Mouse (Mus musculus) layer of hippocampus, postnatal 36 days (tissue): ENCODE data around the gene Stk33. TPM values are rescaled to one million over a fixed set of nuclear protein-coding genes. Genes with fewer than 3 reads are reported as not detected.
A peak's percentile ranks its signal among the peaks of the same experiment; 100 is the strongest.
"Not testable (repeated sequence)": the region's sequence is repeated elsewhere in the genome, so short reads cannot be mapped to it uniquely, and the experiment has no call there.

Source experiments
- DNase-seq, 2 experiments: peaks; one replicate each; pipeline ENCODE4 v3.0.0; 2022
- total RNA-seq, 2 experiments: library from RNA; stranded (reverse); gene quantifications; 2 replicates each; pipeline ENCODE4 v1.2.3; 2021

Stk33 gene
- under 1 TPM; 0.75 to 0.76 TPM for total RNA-seq

DNA sequence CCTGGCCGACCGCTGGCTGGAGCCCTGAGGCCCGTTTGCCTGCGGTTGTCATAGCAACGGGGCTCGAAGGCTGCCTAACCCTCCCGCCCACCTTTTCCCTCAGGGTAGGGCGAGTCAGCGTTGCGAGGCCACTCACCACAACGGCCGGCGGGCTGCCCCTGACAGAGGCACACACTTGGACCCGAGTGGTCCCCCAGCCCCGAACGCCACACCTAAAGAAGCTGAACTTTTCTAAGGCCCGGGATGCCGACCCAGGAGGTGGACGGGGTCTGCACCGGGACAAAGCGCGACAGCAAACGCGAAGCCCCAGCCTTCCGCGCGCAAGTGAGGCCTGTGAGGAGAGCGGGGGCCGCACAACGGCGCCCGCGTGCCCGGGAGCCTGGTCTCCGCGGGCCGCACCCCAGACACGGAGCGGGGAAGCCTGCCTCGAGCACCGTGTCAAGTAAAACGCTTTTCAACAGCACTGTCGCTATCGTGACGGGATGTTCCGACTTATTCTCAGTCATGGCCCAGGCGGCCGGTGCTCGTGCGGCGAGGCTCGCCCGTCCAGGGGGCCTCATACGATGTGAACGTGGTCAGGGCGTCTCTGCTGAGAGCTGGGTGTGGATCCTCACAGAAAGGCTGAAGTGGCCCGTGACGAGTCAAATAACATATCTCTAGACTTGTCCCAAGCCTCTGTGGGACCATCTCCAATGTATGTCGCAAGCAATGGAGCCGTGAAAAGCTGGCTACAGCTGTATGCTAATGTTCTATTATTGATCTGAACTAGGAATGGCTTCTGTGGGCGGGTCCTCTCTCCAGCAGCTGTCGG lies at the start of gene Stk33:
Gene Stk33, minus strand, starts transcription at position 301 of the 811 bp plus-strand sequence.
- peak in 1 of 2 experiments; percentile 18 for DNase-seq

DNA sequence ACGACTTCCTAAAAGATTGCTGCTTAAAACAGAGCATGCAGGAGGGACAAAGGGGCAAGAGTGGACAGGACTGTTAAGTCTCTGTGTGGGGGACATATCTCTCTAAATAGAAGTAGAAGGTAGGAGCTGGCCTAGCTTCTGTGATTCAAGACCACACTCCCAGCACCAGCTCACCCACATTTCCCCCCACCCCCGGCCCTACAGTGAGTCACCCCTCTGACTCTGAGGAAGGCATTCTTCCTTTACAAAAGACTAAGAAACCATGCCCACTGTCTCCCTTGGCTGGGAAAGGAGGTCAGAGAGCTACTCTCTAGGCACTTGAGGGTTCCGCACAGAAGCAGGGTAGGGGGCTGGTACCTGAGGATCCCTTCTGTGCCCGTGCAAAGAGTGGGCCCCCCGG lies 45.3 kb upstream of the Stk33 start:
- no peak for DNase-seq

DNA sequence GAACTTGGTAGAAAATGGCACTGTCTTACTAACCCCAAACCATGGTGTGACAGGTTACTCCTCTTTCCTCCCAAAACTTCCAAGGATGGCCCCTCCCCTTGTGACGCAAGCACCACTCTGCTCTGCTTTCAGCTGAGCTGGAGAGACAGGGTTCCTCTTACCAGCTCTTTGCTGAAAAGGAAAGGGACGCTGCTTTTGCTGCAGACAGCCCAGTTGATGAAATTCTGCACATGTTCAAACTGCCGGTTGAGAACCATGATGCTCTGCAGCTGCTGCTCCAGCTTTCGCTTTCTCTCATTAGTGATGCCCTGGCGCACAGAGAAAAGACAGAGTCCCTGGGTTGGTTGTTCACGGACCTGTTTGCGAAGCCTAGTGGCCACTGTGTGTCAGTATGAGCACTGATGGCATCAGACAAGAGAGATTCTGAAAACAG lies 41.9 kb upstream of the Stk33 start:
- peak in 1 of 2 experiments; percentile 10 for DNase-seq

DNA sequence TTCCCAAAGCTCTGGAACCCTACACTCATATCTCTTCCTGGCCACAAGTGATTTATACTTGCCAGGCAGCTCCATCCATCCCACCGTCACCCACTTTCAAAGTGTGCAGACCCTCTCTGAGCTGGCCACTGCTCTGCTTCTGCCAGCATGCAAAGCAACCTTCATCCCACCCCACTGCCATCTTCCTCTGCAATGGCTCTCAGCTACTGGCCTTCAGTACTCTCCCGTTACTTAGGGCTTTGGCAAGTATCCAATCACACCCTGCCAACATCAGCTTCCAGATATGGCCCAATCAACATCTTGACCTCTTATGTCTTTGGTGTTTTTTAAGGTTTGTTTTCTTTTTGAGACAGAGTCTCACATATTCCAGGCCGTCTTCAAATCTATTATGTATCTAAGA lies 39.0 kb upstream of the Stk33 start:
- no peak for DNase-seq

DNA sequence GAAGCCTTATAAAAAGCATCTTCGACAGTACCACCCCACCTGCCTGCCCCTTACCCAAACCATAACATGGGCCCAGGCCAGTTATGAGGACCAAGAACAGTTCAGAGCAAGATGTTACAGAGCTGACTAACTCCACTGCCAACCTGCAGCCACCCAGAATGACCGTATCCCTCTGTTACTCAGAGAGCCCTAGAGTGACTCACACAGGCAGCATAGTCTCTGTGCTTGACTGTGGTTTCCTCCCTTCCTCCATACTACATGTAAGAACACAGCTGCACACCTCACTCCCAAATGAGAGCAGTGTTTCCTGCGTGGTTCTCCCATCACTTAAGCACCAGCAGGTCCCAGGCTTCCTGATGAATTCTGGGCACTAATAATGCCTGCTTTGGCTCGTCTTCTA lies 31.8 kb upstream of the Stk33 start:
- no peak for DNase-seq

DNA sequence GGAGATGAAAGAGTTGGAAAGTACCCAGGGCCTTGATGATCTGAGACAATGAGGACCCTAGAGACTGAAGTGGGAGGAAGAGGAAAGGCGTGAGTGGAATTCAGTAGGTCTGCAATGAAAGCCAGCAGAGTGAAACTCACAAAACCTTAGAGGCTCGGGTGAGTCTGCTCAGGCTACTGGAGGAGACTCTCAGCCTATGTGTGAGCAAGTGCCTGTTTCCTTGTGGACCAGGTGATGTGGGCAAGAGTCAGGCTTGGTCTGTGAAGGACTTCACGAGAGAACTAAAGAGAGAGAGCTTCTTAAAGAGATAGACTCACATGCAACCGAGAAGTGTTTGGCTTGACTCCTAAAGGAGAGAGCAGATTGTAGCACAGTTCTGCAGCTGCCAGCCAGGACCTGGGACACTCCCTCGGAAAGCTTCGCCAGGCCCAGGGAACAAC lies 29.4 kb upstream of the Stk33 start:
- DNase-seq = no peak

DNA sequence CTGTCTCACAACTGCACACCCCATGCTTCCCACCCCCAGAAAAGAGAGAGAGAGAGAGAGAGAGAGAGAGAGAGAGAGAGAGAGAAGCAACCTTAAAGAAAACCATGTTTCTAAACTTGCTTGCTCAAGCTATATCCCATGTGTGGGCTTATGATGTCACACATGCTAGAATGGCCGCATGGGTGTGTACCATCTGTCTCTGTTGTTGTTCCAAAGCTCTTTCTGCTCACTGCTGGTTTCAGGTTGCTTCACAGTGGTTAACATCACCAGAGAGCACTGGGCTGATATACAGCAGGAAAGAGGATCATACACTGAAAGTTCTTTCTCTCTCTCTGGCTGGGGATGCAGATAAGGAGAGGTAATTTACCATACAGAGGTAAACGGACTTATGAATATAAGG lies 28.7 kb upstream of the Stk33 start:
- DNase-seq = no peak

DNA sequence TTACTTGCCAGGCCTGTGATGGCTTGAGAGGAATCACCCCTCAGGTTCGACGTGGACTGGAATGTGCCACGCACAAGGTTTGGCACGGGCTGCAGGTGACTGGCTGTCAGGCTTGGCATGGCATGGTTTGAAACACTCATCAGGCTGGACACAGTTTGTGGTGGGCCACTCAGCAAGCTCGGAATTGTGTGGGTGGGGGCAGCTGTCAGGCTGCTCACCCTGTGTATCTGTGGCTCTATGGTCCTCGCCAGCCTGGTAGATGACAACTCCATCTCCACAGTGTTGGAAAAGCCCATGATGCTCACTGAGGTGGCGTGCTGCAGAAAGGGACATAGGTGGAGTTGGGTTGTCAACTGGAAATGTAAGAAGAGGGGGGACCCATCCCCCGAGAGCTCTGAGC lies 21.8 kb upstream of the Stk33 start:
- no peak for DNase-seq

DNA sequence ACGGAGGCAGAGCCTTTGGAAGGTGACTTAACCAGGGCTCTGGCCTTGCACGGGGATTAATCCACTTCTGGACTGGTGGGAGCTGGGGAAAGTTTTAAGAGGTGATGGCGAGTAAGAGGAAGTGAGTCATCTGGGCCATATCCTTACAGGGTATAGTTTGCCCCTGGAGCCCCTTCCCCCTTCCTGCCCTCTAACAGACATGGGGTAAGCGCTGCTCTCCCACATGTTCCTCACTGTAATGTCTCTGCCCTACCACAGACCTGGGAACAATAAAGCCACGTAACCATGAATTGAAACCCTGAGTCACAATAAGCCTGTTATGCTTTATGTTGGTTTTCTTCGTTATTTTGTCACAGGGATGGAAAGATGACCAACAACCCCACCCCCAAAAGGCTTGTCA lies 17.7 kb upstream of the Stk33 start:
- no peak for DNase-seq

DNA sequence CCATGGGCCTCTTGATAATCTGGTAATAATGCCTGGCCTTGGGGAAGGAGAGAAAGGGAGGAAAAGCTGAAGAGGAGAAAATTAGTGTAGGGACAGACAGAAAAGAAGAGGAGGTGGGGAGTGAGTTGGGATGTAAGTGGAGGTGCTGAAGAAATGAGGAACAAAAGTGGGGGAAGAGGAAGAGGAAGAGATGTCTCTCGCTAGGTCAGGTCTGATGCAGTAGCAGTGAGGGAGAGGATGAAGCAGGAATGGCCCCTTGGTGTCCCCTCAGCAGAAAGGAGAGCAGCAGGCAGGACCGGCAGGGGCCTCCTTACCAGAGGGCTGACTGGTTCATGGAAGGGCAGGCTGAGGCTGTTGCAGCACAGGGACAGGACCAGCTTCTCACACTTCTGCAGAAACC lies 16.9 kb upstream of the Stk33 start:
- no peak for DNase-seq

DNA sequence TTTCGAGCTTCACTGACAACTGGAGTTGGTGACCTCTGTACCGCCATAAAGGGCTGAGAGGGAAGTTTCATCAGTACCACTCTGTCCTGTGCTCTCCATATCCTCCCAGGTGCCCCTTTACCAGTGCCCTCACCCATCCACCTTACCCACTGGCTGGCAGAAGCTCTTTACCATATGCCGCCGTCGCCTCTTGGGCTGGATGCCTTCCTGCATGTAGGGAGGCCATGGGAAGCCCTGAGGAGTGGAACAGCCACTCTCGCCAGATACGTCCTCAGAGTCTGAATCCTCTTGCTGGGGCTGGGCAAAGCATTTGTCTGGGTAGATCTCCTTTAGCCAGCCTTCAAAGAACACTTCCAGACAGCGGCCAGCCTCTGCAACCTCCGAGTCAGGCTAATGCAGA lies 16.0 kb upstream of the Stk33 start:
- no peak for DNase-seq

DNA sequence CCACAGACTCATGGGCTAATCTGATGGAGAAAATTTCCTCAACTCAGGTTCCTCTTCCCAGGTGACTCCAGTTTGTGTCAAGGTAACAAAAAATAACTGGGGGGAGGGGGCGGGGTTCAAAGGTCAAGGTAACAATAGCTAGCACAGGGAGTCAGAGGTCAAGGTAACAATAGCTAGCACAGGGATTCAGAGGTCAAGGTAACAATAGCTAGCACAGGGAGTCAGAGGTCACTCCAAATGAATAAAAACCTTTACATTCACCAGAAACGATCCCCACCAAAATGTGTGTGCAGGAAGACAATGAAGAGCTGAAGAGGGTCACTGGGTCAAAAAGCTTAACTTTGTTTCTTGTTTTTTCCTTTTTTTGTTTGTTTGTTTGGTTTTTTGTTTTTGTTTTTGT lies 9.2 kb upstream of the Stk33 start:
- DNase-seq = no peak

DNA sequence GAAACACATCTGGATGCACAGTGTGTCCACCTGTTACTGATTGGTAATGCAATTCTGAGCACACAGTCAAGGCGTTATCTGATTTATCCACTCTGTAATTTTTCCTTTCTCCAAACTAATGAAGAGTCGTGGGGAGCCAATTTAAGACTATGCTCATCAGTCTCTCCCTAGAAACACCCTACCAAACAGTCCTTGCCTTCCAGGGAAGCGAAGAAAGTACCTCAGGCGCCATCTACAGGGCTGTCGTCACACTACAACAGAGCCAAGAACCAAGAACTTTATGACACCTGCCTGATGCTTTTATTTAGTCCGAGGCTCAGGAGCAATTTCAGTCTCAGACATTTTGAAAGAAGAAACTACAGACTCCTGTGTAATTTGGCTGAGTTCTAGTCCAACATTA lies 6.1 kb upstream of the Stk33 start:
- peak; percentile 34 to 41 for DNase-seq

DNA sequence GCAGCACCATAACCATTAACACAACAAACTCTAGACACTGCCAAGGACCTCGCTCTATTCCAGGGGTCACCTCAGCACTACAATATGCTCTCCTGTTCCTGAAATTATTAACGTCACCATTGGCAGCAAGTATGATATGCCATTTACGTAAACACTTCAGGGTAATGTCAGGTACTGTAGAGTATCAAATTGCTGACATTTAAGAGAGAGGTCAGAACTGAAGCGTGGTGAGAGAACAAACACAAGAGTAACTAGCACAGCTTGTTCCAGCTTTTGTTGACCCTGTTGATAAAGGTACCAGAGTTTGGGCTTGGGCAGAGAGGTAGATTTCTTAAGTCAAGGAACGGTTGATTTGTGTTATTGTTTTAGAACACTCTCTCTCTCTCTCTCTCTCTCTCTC lies 3.9 kb upstream of the Stk33 start:
- no peak for DNase-seq

DNA sequence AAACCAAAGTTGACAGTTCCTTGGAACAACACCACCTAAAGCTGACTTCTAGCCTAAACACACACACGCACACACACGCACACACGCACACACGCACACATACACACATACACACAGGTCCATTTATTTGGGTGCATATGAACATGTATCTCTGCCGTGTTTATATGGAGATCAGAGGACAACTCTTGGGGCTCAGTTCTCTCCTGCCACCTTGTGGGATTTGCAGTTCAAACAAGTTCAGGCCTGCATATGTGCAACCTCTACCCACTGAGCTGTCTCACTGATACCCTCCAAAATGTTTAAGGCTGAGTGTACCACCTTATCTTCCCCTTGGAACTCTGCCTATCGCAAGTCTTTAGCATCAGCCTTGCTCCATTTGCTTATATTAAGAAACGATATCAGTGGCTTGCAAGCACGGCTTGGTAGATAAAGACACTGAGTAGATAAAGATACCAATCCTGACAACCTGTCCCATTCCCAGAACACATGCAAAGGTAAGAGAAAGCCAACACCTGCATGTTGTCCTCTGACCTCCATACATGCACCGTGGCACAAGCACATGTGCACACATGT lies 1.9 kb upstream of the Stk33 start:
- no peak for DNase-seq

DNA sequence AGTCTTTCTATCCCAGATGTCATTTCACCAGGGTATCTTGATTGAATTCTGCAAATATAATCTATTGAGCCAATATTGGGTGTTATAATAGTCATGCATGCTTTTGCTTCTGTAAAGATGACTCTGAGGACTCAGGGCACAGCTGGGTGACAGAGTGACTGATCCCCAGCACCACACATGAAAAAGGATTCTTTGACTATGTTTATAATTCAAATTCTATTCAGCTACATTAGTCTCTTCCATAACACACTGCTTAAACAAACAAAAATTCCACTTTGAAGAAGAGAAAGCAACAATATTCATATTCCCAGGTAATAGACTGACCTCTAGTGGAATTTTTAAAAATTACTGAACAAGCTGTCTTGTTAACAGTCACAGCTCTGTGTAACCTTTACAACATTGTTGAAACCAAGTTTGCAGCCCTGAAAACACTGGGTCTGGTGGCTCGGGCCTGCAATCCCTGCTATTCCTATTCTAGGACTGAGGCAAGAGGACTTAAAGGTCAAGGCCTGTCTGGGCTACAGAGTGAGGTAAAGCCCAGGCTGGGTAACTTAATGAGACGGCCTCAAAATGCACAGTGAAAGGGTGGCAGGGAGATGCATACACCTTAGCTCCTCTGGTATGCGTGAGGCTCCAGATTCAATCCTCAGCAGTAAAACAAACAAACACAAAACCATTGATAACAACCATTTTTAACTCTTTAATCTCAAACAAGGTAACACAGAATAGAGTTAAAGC lies 14.3 kb downstream of the Stk33 start:
- no peak for DNase-seq

DNA sequence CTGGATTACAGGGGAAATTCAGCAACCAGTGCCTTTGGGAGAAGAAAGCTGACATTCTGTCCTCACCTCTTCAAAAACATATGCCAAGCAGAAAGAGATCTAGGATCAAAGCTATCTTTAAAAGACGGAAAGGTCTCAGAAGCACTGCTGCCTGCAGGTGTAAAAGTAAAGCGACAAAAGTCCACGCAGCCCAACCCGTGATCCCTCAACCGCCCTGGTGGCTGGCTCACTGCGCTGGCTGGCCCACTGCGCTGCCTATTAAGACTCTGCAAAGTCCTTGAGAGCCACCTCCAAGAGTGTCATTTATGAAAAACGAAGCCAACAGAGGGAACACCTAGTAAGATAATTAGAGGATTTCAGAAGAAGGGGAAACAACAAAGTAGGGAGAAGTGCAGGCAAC lies 16.1 kb downstream of the Stk33 start:
- DNase-seq = no peak

DNA sequence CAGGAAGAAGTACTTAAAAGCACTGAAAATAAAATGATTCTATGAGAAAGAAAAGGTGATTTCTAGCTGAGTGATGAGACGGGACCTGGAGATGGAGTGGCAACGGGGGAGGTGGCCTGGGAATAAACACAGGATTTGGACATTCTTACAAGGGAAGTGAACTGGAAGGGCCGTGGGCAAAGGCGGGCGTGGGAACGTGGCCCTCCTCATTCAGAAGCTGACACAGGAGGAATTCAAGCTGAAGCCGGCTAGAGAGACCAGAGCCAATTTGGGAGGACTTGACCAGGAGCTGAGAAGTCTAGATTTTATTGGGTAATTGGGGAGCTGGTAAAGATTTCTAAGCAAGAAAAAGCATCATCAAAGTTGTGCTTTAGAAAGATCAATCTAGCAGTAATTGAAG lies 33.4 kb downstream of the Stk33 start:
- DNase-seq = peak in 1 of 2 experiments; percentile 7

DNA sequence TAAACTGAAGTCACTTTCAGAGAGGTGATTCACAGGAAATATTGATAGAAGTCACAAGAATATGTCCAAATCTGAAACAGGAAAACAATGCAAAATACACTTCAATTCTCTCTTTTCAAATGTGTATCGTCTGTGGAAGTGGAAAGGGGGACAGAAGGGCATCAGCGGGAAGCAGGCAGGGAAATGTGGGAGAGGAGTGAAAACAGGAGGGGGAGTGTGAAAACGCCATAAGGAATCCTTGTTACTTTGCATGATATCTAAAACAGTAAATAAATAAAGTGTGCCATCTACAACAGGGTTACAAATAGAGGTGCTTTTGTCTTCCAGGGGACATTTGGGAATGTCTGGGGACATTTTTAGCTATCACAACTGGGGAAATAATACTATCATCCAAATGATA lies 39.6 kb downstream of the Stk33 start:
- DNase-seq = no peak

DNA sequence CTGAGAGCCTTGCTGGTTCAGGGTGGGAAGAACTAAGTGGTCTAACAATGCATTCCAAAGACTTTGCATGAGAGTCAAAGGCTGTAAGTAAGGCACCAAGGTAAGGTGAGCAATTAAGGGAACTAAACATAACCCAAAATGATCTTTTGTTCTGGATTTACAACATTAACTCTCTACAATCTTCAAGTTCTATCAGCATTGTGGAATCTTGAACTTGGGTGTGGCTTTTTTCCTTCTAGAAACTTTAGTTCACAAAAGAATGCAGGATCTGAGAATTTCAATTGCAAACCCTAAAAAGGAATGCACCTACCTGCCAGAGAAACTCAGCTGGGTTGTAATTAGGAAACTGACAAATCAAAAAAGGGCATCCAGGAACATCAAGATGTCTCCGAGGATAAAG lies 57.8 kb downstream of the Stk33 start:
- no peak for DNase-seq

DNA sequence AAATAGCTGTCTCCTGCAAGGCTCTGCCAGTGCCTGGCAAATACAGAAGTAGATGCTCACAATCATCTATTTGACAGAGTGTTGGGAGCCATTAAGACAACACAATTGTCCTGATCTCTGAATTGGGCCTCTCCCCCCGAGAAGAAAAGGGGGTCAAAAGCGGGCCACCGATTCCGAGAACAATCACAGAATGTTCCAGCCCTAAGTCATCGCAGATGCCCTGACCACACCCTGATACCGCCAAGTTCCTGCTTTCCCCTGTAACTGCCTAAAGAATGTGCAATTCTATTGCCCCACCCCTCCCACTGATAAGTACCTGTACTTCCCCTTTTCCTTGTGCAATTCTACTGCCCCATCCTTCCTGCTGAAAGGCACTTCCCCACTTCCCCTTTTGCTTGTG lies 65.3 kb downstream of the Stk33 start:
- not testable (repeated sequence) for DNase-seq

DNA sequence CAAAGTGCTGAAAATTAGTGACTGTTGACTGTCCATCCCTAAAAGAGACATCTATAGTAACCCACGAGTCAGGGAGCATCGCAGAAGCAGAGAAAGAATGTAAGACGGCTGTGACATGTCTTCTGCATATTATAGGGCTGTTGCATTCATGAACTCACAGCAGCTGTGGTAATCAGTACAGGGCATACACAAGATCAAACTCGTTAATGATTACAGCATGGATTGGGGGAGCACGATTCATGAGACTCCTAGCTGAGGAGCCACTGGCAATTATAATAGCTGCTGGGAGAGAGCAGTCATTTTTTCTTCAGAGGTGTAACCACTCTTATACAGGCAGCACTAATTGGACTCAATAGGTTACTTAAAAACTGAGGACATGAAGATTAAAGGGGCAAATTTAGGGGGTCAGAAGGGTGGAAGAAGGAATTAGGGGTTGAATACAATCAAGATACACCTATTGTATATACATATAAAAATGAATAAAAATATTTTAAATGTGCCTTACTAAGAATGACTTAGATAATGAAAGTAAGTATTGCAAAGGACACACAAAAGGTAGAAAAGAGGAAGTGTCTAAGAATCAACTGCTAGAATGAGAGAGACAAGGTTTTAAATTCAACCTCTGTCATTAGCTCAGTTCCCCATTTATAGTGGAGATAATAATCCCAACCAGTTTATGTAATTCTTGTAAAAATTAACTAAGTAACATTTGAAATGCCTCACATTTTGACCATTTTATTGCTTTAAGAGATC lies 80.3 kb downstream of the Stk33 start:
- no peak for DNase-seq

DNA sequence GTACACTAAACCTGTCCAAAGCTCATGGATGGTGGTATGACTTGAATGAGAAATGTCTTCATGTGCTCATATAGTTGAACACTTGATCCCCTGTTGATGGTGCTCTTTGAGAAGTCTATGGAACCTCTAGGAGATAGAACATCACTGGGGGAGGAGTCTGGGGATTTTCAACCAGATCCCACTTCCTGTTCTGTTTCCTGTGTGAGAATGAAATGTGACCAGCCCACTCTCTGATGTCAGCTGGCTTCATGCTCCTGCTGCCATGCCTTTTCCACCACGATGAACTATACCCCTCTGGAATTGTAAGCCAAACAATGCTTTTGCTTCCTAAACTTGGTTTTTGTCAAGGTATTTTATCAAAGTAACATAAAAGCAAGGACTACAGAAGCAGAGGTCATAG lies 81.0 kb downstream of the Stk33 start:
- DNase-seq = no peak
